Mouse (Mus musculus) CH12.LX (cell line): Measurements from ENCODE around the gene Fbxo36. TPM values are rescaled to one million over a fixed set of nuclear protein-coding genes. Genes with fewer than 3 reads are reported as not detected.
A peak's percentile ranks its signal among the peaks of the same experiment; 100 is the strongest.

Experiments
- DNase-seq: peaks from one replicate; pipeline ENCODE4 v3.0.0-alpha.2; 2013; ENCODE audit errors: extremely low read depth
- H3K27ac ChIP-seq: 2 replicates; pipeline ENCODE4 v1.5.1; 2012; ENCODE audit warnings: low read depth, mild to moderate bottlenecking, control low read depth, moderate library complexity; ENCODE audit not compliant: insufficient read depth
- H3K27me3 ChIP-seq: replicated peaks from 2 replicates; pipeline ENCODE3; 2012; ENCODE audit warnings: inconsistent platforms
- H3K36me3 ChIP-seq, 2 experiments: replicated peaks in 1 of 2; 2 replicates each; pipeline versions ENCODE3 to v1.6.1; 2012; ENCODE audit warnings: inconsistent platforms in 1 of 2, low read length in 1 of 2, mild to moderate bottlenecking in 1 of 2, mixed read lengths in 1 of 2, moderate library complexity in 1 of 2; ENCODE audit not compliant: control insufficient read depth in 1 of 2, insufficient read depth in 1 of 2
- H3K4me1 ChIP-seq, 2 experiments: 2 replicates each; pipeline ENCODE4 v1.6.1; 2012; ENCODE audit warnings: inconsistent platforms in 1 of 2, moderate library complexity in 1 of 2; ENCODE audit not compliant: insufficient read depth in 2 of 2, control insufficient read depth in 1 of 2
- H3K4me2 ChIP-seq: 2 replicates; pipeline ENCODE4 v1.6.1; 2012; ENCODE audit warnings: low read depth, mild to moderate bottlenecking, control low read depth; ENCODE audit not compliant: poor library complexity, insufficient read depth, severe bottlenecking
- H3K4me3 ChIP-seq, 3 experiments: fragments of 150-350 bp in 1 of 3; sonication (generic) in 1 of 3; replicated peaks in 1 of 3; 2 replicates each; pipeline versions ENCODE3 to v1.5.1; 2011 to 2012; ENCODE audit warnings: low read depth in 2 of 3, low read length in 2 of 3, mild to moderate bottlenecking in 2 of 3, moderate library complexity in 2 of 3, control low read depth in 1 of 3, improper control_type of control experiment in 1 of 3, inconsistent platforms in 1 of 3, mixed read lengths in 1 of 3; ENCODE audit not compliant: poor library complexity in 1 of 3
- H3K79me2 ChIP-seq: replicated peaks from 2 replicates; pipeline ENCODE4 v1.6.1; 2012; ENCODE audit warnings: mild to moderate bottlenecking, moderate library complexity; ENCODE audit not compliant: control insufficient read depth, poor library complexity, insufficient read depth, severe bottlenecking; ENCODE audit errors: extremely low read depth
- H3K9ac ChIP-seq: 2 replicates; pipeline ENCODE4 v1.6.1; 2012; ENCODE audit warnings: low read depth, mild to moderate bottlenecking, control low read depth, moderate library complexity; ENCODE audit not compliant: insufficient read depth
- H3K9me3 ChIP-seq: replicated peaks from 2 replicates; pipeline ENCODE3; 2012; ENCODE audit warnings: low read length, inconsistent platforms, mixed read lengths
- CHD1 ChIP-seq: IDR thresholded peaks from 2 replicates; pipeline ENCODE4 v1.6.1; 2012; ENCODE audit warnings: low read depth, low read length, improper control_type of control experiment, inconsistent platforms
- E2F4 ChIP-seq: IDR thresholded peaks from 2 replicates; pipeline ENCODE4 v1.6.1; 2011; ENCODE audit warnings: low read depth, low read length, improper control_type of control experiment; ENCODE audit not compliant: insufficient replicate concordance
- ELF1 ChIP-seq: IDR thresholded peaks from 2 replicates; pipeline ENCODE4 v1.6.1; 2014; ENCODE audit warnings: low read depth, mild to moderate bottlenecking, inconsistent platforms, low read length, improper control_type of control experiment
- EP300 ChIP-seq: IDR thresholded peaks from 2 replicates; pipeline ENCODE4 v1.6.1; 2011; ENCODE audit warnings: low read length, improper control_type of control experiment
- ETS1 ChIP-seq: conservative IDR thresholded peaks from 2 replicates; pipeline ENCODE4 v1.6.1; 2012; ENCODE audit warnings: low read depth, mild to moderate bottlenecking, inconsistent platforms, low read length, improper control_type of control experiment, moderate library complexity
- GABPA ChIP-seq: IDR thresholded peaks from 2 replicates; pipeline ENCODE4 v1.6.1; 2012; ENCODE audit warnings: low read depth, low read length, improper control_type of control experiment, inconsistent platforms; ENCODE audit not compliant: insufficient replicate concordance
- HCFC1 ChIP-seq: IDR thresholded peaks from 2 replicates; pipeline ENCODE4 v1.6.1; 2012; ENCODE audit warnings: low read depth, mild to moderate bottlenecking, inconsistent platforms, low read length, improper control_type of control experiment
- IRF4 ChIP-seq: IDR thresholded peaks from 2 replicates; pipeline ENCODE4 v1.6.1; 2014; ENCODE audit warnings: low read depth, mild to moderate bottlenecking, inconsistent platforms, low read length, improper control_type of control experiment
- JUN ChIP-seq: IDR thresholded peaks from 2 replicates; pipeline ENCODE4 v1.6.1; 2011; ENCODE audit warnings: low read depth, mild to moderate bottlenecking, low read length, improper control_type of control experiment, moderate library complexity; ENCODE audit not compliant: insufficient read depth
- JUND ChIP-seq: conservative IDR thresholded peaks from 2 replicates; pipeline ENCODE4 v1.6.1; 2011; ENCODE audit warnings: low read depth, low read length, improper control_type of control experiment
- MAZ ChIP-seq: IDR thresholded peaks from 2 replicates; pipeline ENCODE4 v1.6.1; 2012; ENCODE audit warnings: low read depth, mild to moderate bottlenecking, inconsistent platforms, low read length, improper control_type of control experiment, moderate library complexity
- MEF2A ChIP-seq: IDR thresholded peaks from 2 replicates; pipeline ENCODE4 v1.6.1; 2014; ENCODE audit warnings: low read depth, mild to moderate bottlenecking, inconsistent platforms, low read length, improper control_type of control experiment, borderline replicate concordance
- MXI1 ChIP-seq: IDR thresholded peaks from 2 replicates; pipeline ENCODE4 v1.6.1; 2011; ENCODE audit warnings: mild to moderate bottlenecking, low read depth, low read length, improper control_type of control experiment
- NELFE ChIP-seq: IDR thresholded peaks from 2 replicates; pipeline ENCODE4 v1.6.1; 2011; ENCODE audit warnings: low read depth, low read length, improper control_type of control experiment
- NRF1 ChIP-seq: IDR thresholded peaks from 2 replicates; pipeline ENCODE4 v1.6.1; 2014; ENCODE audit warnings: low read depth, mild to moderate bottlenecking, inconsistent platforms, low read length, improper control_type of control experiment, moderate library complexity
- PAX5 ChIP-seq: IDR thresholded peaks from 2 replicates; pipeline ENCODE4 v1.6.1; 2012; ENCODE audit warnings: low read length, inconsistent platforms, mixed read lengths
- POLR2A ChIP-seq: IDR thresholded peaks from 2 replicates; pipeline ENCODE4 v1.6.1; 2011; ENCODE audit warnings: low read depth, mild to moderate bottlenecking, improper control_type of control experiment, low read length
- POLR2AphosphoS2 ChIP-seq: IDR thresholded peaks from 2 replicates; pipeline ENCODE4 v1.6.1; 2011; ENCODE audit warnings: low read depth, low read length, improper control_type of control experiment
- RAD21 ChIP-seq: IDR thresholded peaks from 2 replicates; pipeline ENCODE4 v1.6.1; 2011; ENCODE audit warnings: low read depth, mild to moderate bottlenecking, low read length, improper control_type of control experiment, moderate library complexity
- SMC3 ChIP-seq: IDR thresholded peaks from 2 replicates; pipeline ENCODE4 v1.6.1; 2011; ENCODE audit warnings: low read depth, low read length, improper control_type of control experiment
- TBP ChIP-seq: conservative IDR thresholded peaks from 2 replicates; pipeline ENCODE4 v1.6.1; 2011; ENCODE audit warnings: low read depth, low read length, improper control_type of control experiment
- TCF12 ChIP-seq: IDR thresholded peaks from 2 replicates; pipeline ENCODE4 v1.6.1; 2014; ENCODE audit warnings: low read depth, mild to moderate bottlenecking, inconsistent platforms, low read length, improper control_type of control experiment
- UBTF ChIP-seq: IDR thresholded peaks from 2 replicates; pipeline ENCODE4 v1.6.1; 2012; ENCODE audit warnings: low read depth, mild to moderate bottlenecking, inconsistent platforms, low read length, improper control_type of control experiment, moderate library complexity
- USF1 ChIP-seq: IDR thresholded peaks from 2 replicates; pipeline ENCODE4 v1.6.1; 2014; ENCODE audit warnings: low read depth, mild to moderate bottlenecking, inconsistent platforms, low read length, improper control_type of control experiment
- ZC3H11A ChIP-seq: IDR thresholded peaks from 2 replicates; pipeline ENCODE4 v1.6.1; 2012; ENCODE audit warnings: low read depth, mild to moderate bottlenecking, inconsistent platforms, low read length, improper control_type of control experiment
- ZKSCAN1 ChIP-seq: IDR thresholded peaks from 2 replicates; pipeline ENCODE4 v1.6.1; 2012; ENCODE audit warnings: low read depth, inconsistent platforms, low read length, improper control_type of control experiment, borderline replicate concordance
- ZMIZ1 ChIP-seq: IDR thresholded peaks from 2 replicates; pipeline ENCODE4 v1.6.1; 2012; ENCODE audit warnings: low read depth, mild to moderate bottlenecking, inconsistent platforms, low read length, improper control_type of control experiment
- dilution Hi-C: fragments of 300-500 bp; cut with MboI; formaldehyde crosslinking; loops from 2 replicates; pipeline ENCODE4 v1.14.3; 2020; ENCODE audit warnings: low sequenced_read_pairs; ENCODE audit not compliant: extremely low pct_unique_long_range_greater_than_20kb, extremely low pct_ligation_motif_present
- in situ Hi-C: fragments of 300-500 bp; cut with MboI; formaldehyde crosslinking; loops from 3 replicates; pipeline ENCODE4 v1.14.3; 2019; ENCODE audit warnings: low sequenced_read_pairs, low pct_ligation_motif_present, low pct_unique_long_range_greater_than_20kb, mixed read lengths
- polyA plus RNA-seq: library from polyadenylated mRNA; unstranded; fragments of >175 nt; gene quantifications from 2 replicates; pipeline ENCODE4 v1.2.1, GENCODE M21; 2012; ENCODE audit warnings: low read depth; ENCODE audit not compliant: insufficient read length
- total RNA-seq, 2 experiments: library from RNA; depleted of rRNA; stranded (reverse); fragments of 300-350 nt in 1 of 2; fragments of >200 nt in 1 of 2; gene quantifications; 2 replicates each; pipeline ENCODE4 v1.2.3; 2012 to 2014

Gene Fbxo36
- total and polyA plus RNA-seq, 3 experiments, result 2.5 to 3.8 (median 3.0) TPM

DNA sequence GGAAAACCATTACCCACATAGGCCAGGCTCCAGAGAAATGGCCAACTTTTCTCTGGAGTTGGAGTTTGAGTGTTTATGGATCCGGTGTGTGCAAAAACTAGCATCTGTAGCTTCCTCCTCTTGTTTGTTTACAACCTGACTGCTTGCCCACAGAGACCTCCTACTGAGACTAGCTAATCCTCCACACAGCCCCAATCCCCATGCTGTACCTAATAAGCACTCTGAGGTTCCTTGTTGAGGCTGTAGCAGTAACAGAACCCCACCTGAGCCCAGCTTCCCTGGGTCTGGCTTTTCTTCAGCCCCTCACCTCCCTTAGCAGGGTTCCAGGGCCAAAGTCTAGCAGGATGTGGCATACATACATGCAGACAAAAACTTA lies 21.6 kb downstream of the Fbxo36 start:
- TF ChIP-seq JUN (no peak), ZC3H11A (no peak), MXI1 (no peak), USF1 (no peak), PAX5 (no peak), TBP (no peak), HCFC1 (no peak), EP300 (no peak), NRF1 (no peak), ZMIZ1 (no peak)
- H3K9ac ChIP-seq, result no peak overlapping the region
- in situ Hi-C loops, result no loop called here
- H3K4me2 ChIP-seq, result no peak overlapping the region
- DNase-seq, result no peak
- no peak overlapping the region for H3K27ac ChIP-seq
- no peaks in the 10 kb centered on the region for H3K9me3 ChIP-seq
- H3K79me2 ChIP-seq, result no peaks in the 10 kb centered on the region
- no peaks in the 10 kb centered on the region for H3K27me3 ChIP-seq
- peaks cover 0 to 15% of the 10 kb centered on the region in 2 experiments; a peak in 1 of 4 replicates for H3K4me1 ChIP-seq
- no peaks in the 10 kb centered on the region for H3K36me3 ChIP-seq
- H3K4me3 ChIP-seq, result no peak overlapping the region
- dilution Hi-C loops, result no loop called here

DNA sequence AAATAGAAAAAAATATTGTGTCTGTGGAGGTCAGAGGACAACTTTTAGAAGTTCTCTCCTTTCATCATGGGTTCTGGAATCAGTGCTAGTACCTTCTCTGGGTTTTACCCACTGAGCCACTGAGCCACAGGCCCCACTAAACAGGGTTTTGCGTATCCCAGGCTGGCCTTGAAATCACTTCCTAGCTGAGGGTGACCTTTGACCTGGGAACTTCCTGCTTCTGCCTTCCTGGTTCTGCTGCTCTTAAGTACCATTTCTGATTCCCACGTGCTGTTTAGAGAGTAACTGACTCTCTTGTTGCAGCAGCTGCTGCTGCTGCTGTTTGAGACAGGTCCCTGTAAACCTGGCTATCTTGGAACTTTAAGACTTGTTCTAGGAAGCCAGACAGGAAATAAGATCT lies 25.0 kb downstream of the Fbxo36 start:
- H3K4me1 ChIP-seq, result peaks cover 0 to 29% of the 10 kb centered on the region in 2 experiments; a peak in 2 of 4 replicates
- no peak overlapping the region for H3K27ac ChIP-seq
- no peaks in the 10 kb centered on the region for H3K36me3 ChIP-seq
- no peak for DNase-seq
- in situ Hi-C loops, result no loop called here
- H3K79me2 ChIP-seq, result no peaks in the 10 kb centered on the region
- dilution Hi-C loops, result no loop called here
- TF ChIP-seq JUND, result no peak
- TF ChIP-seq POLR2AphosphoS2, result no peak
- TF ChIP-seq ELF1, result peak; percentile 60
- TF ChIP-seq UBTF, result no peak
- TF ChIP-seq, all 38 proteins: peak for 1
- no peaks in the 10 kb centered on the region for H3K9me3 ChIP-seq
- no peaks in the 10 kb centered on the region for H3K27me3 ChIP-seq
- H3K9ac ChIP-seq, result no peak overlapping the region
- H3K4me2 ChIP-seq, result no peak overlapping the region
- H3K4me3 ChIP-seq, result no peak overlapping the region

DNA sequence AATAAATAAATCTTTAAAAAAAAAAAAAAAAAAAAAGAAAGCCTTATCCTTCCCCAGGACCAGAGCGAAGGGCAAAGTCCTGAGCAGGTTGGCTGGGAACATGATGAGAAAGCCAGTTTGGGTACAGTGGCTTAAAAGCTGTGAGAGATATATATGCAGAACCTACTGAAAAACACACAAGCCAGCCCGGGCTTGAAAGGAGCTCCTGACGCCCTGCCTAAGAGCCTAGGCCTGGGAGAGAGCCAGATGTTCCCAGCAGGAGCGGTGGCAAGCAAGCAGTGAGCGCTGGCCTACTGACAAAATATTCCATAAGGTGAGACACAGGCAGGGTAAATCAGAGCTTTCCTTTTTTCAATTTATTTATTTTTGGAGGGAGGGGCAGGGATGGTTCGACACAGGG lies 26.6 kb downstream of the Fbxo36 start:
- DNase-seq, result no peak
- TF ChIP-seq POLR2A, result no peak
- no peak for TF ChIP-seq ZC3H11A
- TF ChIP-seq SMC3, result no peak
- TF ChIP-seq MAZ, result no peak
- TF ChIP-seq ETS1, result no peak
- no peak for TF ChIP-seq TBP
- TF ChIP-seq GABPA, result no peak
- TF ChIP-seq IRF4, result no peak
- no peak for TF ChIP-seq RAD21
- no peak for TF ChIP-seq TCF12
- TF ChIP-seq ZKSCAN1, result no peak
- no peak for TF ChIP-seq PAX5
- TF ChIP-seq CHD1, result no peak
- TF ChIP-seq E2F4, result no peak
- no peak for TF ChIP-seq NELFE
- no peak for TF ChIP-seq MEF2A
- no peaks in the 10 kb centered on the region for H3K79me2 ChIP-seq
- no peak overlapping the region for H3K9ac ChIP-seq
- in situ Hi-C loops (no loop called here), dilution Hi-C loops (no loop called here)
- no peaks in the 10 kb centered on the region for H3K27me3 ChIP-seq
- H3K4me2 ChIP-seq, result no peak overlapping the region
- no peaks in the 10 kb centered on the region for H3K36me3 ChIP-seq
- no peak overlapping the region for H3K4me3 ChIP-seq
- no peak overlapping the region for H3K27ac ChIP-seq
- H3K9me3 ChIP-seq, result no peaks in the 10 kb centered on the region
- H3K4me1 ChIP-seq, result peaks cover 0 to 26% of the 10 kb centered on the region in 2 experiments; a peak in 2 of 4 replicates
